Mouse (Mus musculus) frontal cortex, adult 2 months (tissue): ENCODE results near the gene Btbd2. TPM values are rescaled to one million over a fixed set of nuclear protein-coding genes. Genes with fewer than 3 reads are reported as not detected.

Experiments used
- DNase-seq, 2 experiments: peaks; one replicate each; pipeline ENCODE4 v3.0.0; 2022; ENCODE audit warnings: low spot score in 1 of 2; ENCODE audit errors: extremely low spot score in 1 of 2
- polyA plus RNA-seq: library from polyadenylated mRNA; depleted of rRNA; stranded (reverse); fragments of >200 nt; gene quantifications from 2 replicates; pipeline ENCODE4 v1.2.3, GENCODE M21; 2012

Gene Btbd2
- polyA plus RNA-seq, 1 experiment, result 109 TPM

GRCm38 (mm10) chr10:80671936-80672690 lies 15.2 kb upstream of the Btbd2 start:
- no peak for DNase-seq

GRCm38 (mm10) chr10:80671251-80671650 lies 14.4 kb upstream of the Btbd2 start:
- DNase-seq, result no peak

- no peak for DNase-seq
Measured at GRCm38 (mm10) chr10:80670531-80670930, 13.7 kb upstream of the Btbd2 start.

GRCm38 (mm10) chr10:80669737-80670485 lies 13.0 kb upstream of the Btbd2 start:
- no peak for DNase-seq

GRCm38 (mm10) chr10:80669018-80669417 lies 12.1 kb upstream of the Btbd2 start:
- DNase-seq, result no peak

GRCm38 (mm10) chr10:80668614-80669013 lies 11.7 kb upstream of the Btbd2 start:
- no peak for DNase-seq

- DNase-seq, result no peak
Measured at GRCm38 (mm10) chr10:80666837-80667412, 10.1 kb upstream of the Btbd2 start.

GRCm38 (mm10) chr10:80665981-80666733 lies 9.3 kb upstream of the Btbd2 start:
- no peak for DNase-seq

- DNase-seq, result no peak
Measured at GRCm38 (mm10) chr10:80665459-80665858, 8.6 kb upstream of the Btbd2 start.

- DNase-seq, result no peak
Measured at GRCm38 (mm10) chr10:80665016-80665380, 8.1 kb upstream of the Btbd2 start.

- peak in 1 of 2 experiments; percentile 33 for DNase-seq
Measured at GRCm38 (mm10) chr10:80664197-80665015, 7.5 kb upstream of the Btbd2 start.

- DNase-seq, result no peak
Measured at GRCm38 (mm10) chr10:80663485-80664196, 6.8 kb upstream of the Btbd2 start.

- peak in 1 of 2 experiments; percentile 39 for DNase-seq
Measured at GRCm38 (mm10) chr10:80661149-80661548, 4.3 kb upstream of the Btbd2 start.

GRCm38 (mm10) chr10:80659213-80659612 lies 2.3 kb upstream of the Btbd2 start:
- peak in 1 of 2 experiments; percentile 89 for DNase-seq

GRCm38 (mm10) chr10:80658841-80659202 lies 2.0 kb upstream of the Btbd2 start:
- no peak for DNase-seq

- DNase-seq, result no peak
Measured at GRCm38 (mm10) chr10:80658194-80658840, 1.4 kb upstream of the Btbd2 start.

- peak; percentile 87 to 96 for DNase-seq
Measured at GRCm38 (mm10) chr10:80656130-80656862, 575 bp downstream of the Btbd2 start.

GRCm38 (mm10) chr10:80655406-80656129 lies 1.3 kb downstream of the Btbd2 start:
- no peak for DNase-seq
